Mouse (Mus musculus): ENCODE results near the gene Cemip. TPM values are rescaled to one million over a fixed set of nuclear protein-coding genes. Genes with fewer than 3 reads are reported as not detected.

The Cemip gene
- polyA plus RNA-seq, 1 experiment from 2014 or later: 1.1 TPM

Other genes with a start within 250 kb of the Cemip start
- 9.4 and 12.7 TPM in 2 replicates for gene Tlnrd1, start 202.2 kb downstream of the Cemip start, polyA plus RNA-seq (2014; fragmentation: Nextera tagmentation; extraction: Ambion mirVana)
- 51.4 and 55.6 TPM in 2 replicates for gene Mesd, start 202.0 kb downstream of the Cemip start, polyA plus RNA-seq (2014; fragmentation: Nextera tagmentation; extraction: Ambion mirVana)
- gene Abhd17c, start 65.4 kb upstream of the Cemip start, polyA plus RNA-seq (2014; fragmentation: Nextera tagmentation; extraction: Ambion mirVana): 39.7 and 53.7 TPM in 2 replicates

All from neural tube, embryonic 14.5 days (tissue).